Mouse (Mus musculus): ENCODE measurements around the gene Fos.

- no peak for TF ChIP-seq CTCF (IDR thresholded peaks at IDR 0.05; ENCODE audit: low read depth, low read length)
- no peak for TF ChIP-seq POLR2A (IDR thresholded peaks at IDR 0.05; ENCODE audit: extremely low read depth, insufficient read depth, low read length)
These were observed 50.6 kb downstream of the Fos start for GRCm38 (mm10) chr12:85524193-85524858.
